8 mouse cellular contexts compared by ENCODE assay signal in genomic region chrX:155144718-155145117, GRCm38 (mm10). TPM values are rescaled to one million over a fixed set of nuclear protein-coding genes. Genes with fewer than 3 reads are reported as not detected.
DNase-seq lines count a peak whose midpoint lies in the region; ATAC-seq and TF ChIP-seq lines count a peak whose summit lies in the region.

No protein-coding gene starts in this region.

- no peak overlapping the region for H3K4me2 ChIP-seq in kidney, postnatal 0 days (ENCODE audit: low read length)
- H3K4me2 ChIP-seq in liver, postnatal 0 days (ENCODE audit: low read depth, low read length): no peak overlapping the region
- no peak overlapping the region for H3K4me2 ChIP-seq in hindbrain, embryonic 16.5 days (ENCODE audit: low read length)

- H3K27me3 ChIP-seq in C2C12 (ENCODE audit: control insufficient read depth, insufficient read depth, insufficient read length) (no peaks in the 10 kb centered on the region), ES-Bruce4 (ENCODE audit: control insufficient read depth, insufficient read depth, low read length, poor library complexity, severe bottlenecking) (no peaks in the 10 kb centered on the region)
- no peaks in the 10 kb centered on the region for H3K27me3 ChIP-seq in kidney, postnatal 0 days (ENCODE audit: insufficient read depth, low read length)
- H3K27me3 ChIP-seq in liver, postnatal 0 days (ENCODE audit: insufficient read depth, low read length): no peaks in the 10 kb centered on the region
- no peaks in the 10 kb centered on the region for H3K27me3 ChIP-seq in hindbrain, embryonic 16.5 days (replicated peaks; ENCODE audit: control insufficient read depth, insufficient read depth, low read length)

- H3K4me1 ChIP-seq in ES-Bruce4 (ENCODE audit: control insufficient read depth, insufficient read depth, low read length): no peaks in the 10 kb centered on the region
- H3K4me1 ChIP-seq in kidney, postnatal 0 days (replicated peaks; ENCODE audit: insufficient read depth, low read length): no peaks in the 10 kb centered on the region
- H3K4me1 ChIP-seq in liver, postnatal 0 days (ENCODE audit: insufficient read depth): no peaks in the 10 kb centered on the region
- H3K4me1 ChIP-seq in hindbrain, embryonic 16.5 days (ENCODE audit: control insufficient read depth, insufficient read depth, low read depth, low read length): no peaks in the 10 kb centered on the region

- no peaks in the 10 kb centered on the region for H3K9me3 ChIP-seq in ES-Bruce4 (replicated peaks; ENCODE audit: control insufficient read depth, insufficient read depth, low read length, poor library complexity, severe bottlenecking)
- no peaks in the 10 kb centered on the region for H3K9me3 ChIP-seq in kidney, postnatal 0 days (replicated peaks; ENCODE audit: low read length)
- H3K9me3 ChIP-seq in liver, postnatal 0 days (ENCODE audit: low read length): no peaks in the 10 kb centered on the region
- H3K9me3 ChIP-seq in hindbrain, embryonic 16.5 days (ENCODE audit: control insufficient read depth, low read length): no peaks in the 10 kb centered on the region

- ATAC-seq in kidney, postnatal 0 days (replicated peaks; ENCODE audit: low FRiP score, low read depth): peak; percentile 66; the same call in 1 of the 2 replicates
- ATAC-seq in liver, postnatal 0 days: peak; percentile 36; the same call in 1 of the 2 replicates
- ATAC-seq in hindbrain, embryonic 16.5 days: no peak

- WGBS in kidney, postnatal 0 days: 23% methylated on average over 3 of the region's 3 CpGs
- WGBS in liver, postnatal 0 days (ENCODE audit: insufficient replicate concordance): 11% methylated on average over 3 of the region's 3 CpGs
- WGBS in hindbrain, embryonic 16.5 days: 20% methylated on average over 3 of the region's 3 CpGs

- H3ac ChIP-seq in C2C12 (ENCODE audit: control insufficient read depth, insufficient read length, low read depth): no peak overlapping the region

- H3K36me3 ChIP-seq in C2C12 (ENCODE audit: control insufficient read depth, insufficient read depth) (no peaks in the 10 kb centered on the region), ES-Bruce4 (ENCODE audit: control insufficient read depth, insufficient read depth, low read length, poor library complexity, severe bottlenecking) (no peaks in the 10 kb centered on the region)
- H3K36me3 ChIP-seq in kidney, postnatal 0 days (ENCODE audit: insufficient read depth, low read length): no peaks in the 10 kb centered on the region
- H3K36me3 ChIP-seq in liver, postnatal 0 days (replicated peaks; ENCODE audit: insufficient read depth, low read length): no peaks in the 10 kb centered on the region
- H3K36me3 ChIP-seq in hindbrain, embryonic 16.5 days (ENCODE audit: control insufficient read depth, insufficient read depth, low read length): no peaks in the 10 kb centered on the region

- DNase-seq in cerebellum, adult 11-12 months: peak; percentile 7
- DNase-seq in gastrocnemius, adult 18-20 months (ENCODE audit: low spot score): peak; percentile 52
- DNase-seq in kidney, postnatal 0 days (ENCODE audit: low spot score): peak; percentile 67
- DNase-seq in liver, postnatal 0 days: peak; percentile 50
- peak; percentile 33 for DNase-seq in skeletal muscle tissue, adult 2 months (ENCODE audit: low read depth, low spot score)

- no peak overlapping the region for H3K27ac ChIP-seq in ES-Bruce4 (ENCODE audit: insufficient read depth, low read length)
- no peak overlapping the region for H3K27ac ChIP-seq in kidney, postnatal 0 days
- H3K27ac ChIP-seq in liver, postnatal 0 days (ENCODE audit: low read depth): no peak overlapping the region
- H3K27ac ChIP-seq in hindbrain, embryonic 16.5 days (ENCODE audit: low read depth, low read length): no peak overlapping the region

- no peaks in the 10 kb centered on the region for H3K79me2 ChIP-seq in C2C12 (ENCODE audit: control insufficient read depth, insufficient read depth)

- no peaks in the 10 kb centered on the region for H3K79me3 ChIP-seq in C2C12 (ENCODE audit: low read depth)

- peak; percentile 37 for TF ChIP-seq CTCF in C2C12 (IDR thresholded peaks at IDR 0.05; ENCODE audit: control insufficient read depth, insufficient read depth, insufficient read length)
- peak; percentile 23 for TF ChIP-seq CTCF in ES-Bruce4 (IDR thresholded peaks at IDR 0.05; ENCODE audit: low read depth, low read length)
- peak; percentile 69 for TF ChIP-seq CTCF in kidney, postnatal 0 days (IDR thresholded peaks at IDR 0.05; ENCODE audit: low read depth)
- TF ChIP-seq CTCF in liver, postnatal 0 days (IDR thresholded peaks at IDR 0.05; ENCODE audit: low read depth): peak; percentile 65

- TF ChIP-seq POLR2A in ES-Bruce4 (IDR thresholded peaks at IDR 0.05; ENCODE audit: insufficient read depth, low read length): no peak

- TF ChIP-seq EP300 in ES-Bruce4 (IDR thresholded peaks at IDR 0.05; ENCODE audit: insufficient read depth, low read depth, low read length): no peak
- no peak for TF ChIP-seq EP300 in liver, postnatal 0 days (IDR thresholded peaks at IDR 0.05; ENCODE audit: low read depth)

- no peak overlapping the region for H3K9ac ChIP-seq in ES-Bruce4 (ENCODE audit: low read depth, poor library complexity, severe bottlenecking)
- no peak overlapping the region for H3K9ac ChIP-seq in kidney, postnatal 0 days (ENCODE audit: low read depth, low read length)
- H3K9ac ChIP-seq in liver, postnatal 0 days (replicated peaks): no peak overlapping the region
- no peak overlapping the region for H3K9ac ChIP-seq in hindbrain, embryonic 16.5 days (ENCODE audit: low read depth, low read length)

- no peak overlapping the region for H3K4me3 ChIP-seq in C2C12 (ENCODE audit: insufficient read depth, poor library complexity, severe bottlenecking)
- H3K4me3 ChIP-seq in ES-Bruce4 (ENCODE audit: low read depth, low read length): no peak overlapping the region
- H3K4me3 ChIP-seq in kidney, postnatal 0 days (replicated peaks; ENCODE audit: low read depth, low read length): no peak overlapping the region
- no peak overlapping the region for H3K4me3 ChIP-seq in liver, postnatal 0 days (ENCODE audit: low read depth, low read length)
- H3K4me3 ChIP-seq in hindbrain, embryonic 16.5 days (ENCODE audit: low read length): no peak overlapping the region

TF ChIP-seq in C2C12, 6 proteins besides CTCF, POLR2A, EP300 and RAD21:
- TF ChIP-seq MAX (IDR thresholded peaks at IDR 0.05) (no peak), MYOG (IDR thresholded peaks at IDR 0.05; ENCODE audit: control insufficient read depth, extremely low read depth, insufficient read length) (no peak), USF1 (IDR thresholded peaks at IDR 0.05; ENCODE audit: low read depth) (no peak), FOSL1 (IDR thresholded peaks at IDR 0.05; ENCODE audit: insufficient read depth, low read length, poor library complexity, severe bottlenecking) (no peak), CEBPB (IDR thresholded peaks at IDR 0.05; ENCODE audit: low read depth) (no peak), MYOD1 (IDR thresholded peaks at IDR 0.05; ENCODE audit: control insufficient read depth, insufficient read length, low read depth) (no peak)
TF ChIP-seq in C2C12: peak in this region for 0.

RNA-seq across cellular contexts. Expression of gene Cldn34b2, which starts 16.5 kb away (rescaled TPM):
- polyA plus RNA-seq in C2C12 (2012; fragmentation: generic; extraction: Trizol): not detected
- not detected in 2 replicates for polyA plus RNA-seq in ES-Bruce4 (2011; ENCODE audit: insufficient read depth, insufficient read length, low read depth, missing spikeins)
- total RNA-seq in gastrocnemius, adult 18-20 months (2021): not detected
- polyA plus RNA-seq in kidney, postnatal 0 days (2015; fragmentation: Nextera tagmentation; extraction: Ambion mirVana): 0.17 TPM in 1 of 2 replicates, not detected in the other
- not detected in 2 replicates for polyA plus RNA-seq in liver, postnatal 0 days (2015; fragmentation: Nextera tagmentation; extraction: Ambion mirVana)
- polyA plus RNA-seq in hindbrain, embryonic 16.5 days (2015; fragmentation: Nextera tagmentation; extraction: Ambion mirVana): not detected in 2 replicates

RNA-seq across cellular contexts. Expression of gene Magea2, which starts 51.3 kb away (rescaled TPM):
- polyA plus RNA-seq in C2C12 (2012; fragmentation: generic; extraction: Trizol) (0.20 TPM), ES-Bruce4 (2011; ENCODE audit: insufficient read depth, insufficient read length, low read depth, missing spikeins) (not detected in 2 replicates)
- total RNA-seq in gastrocnemius, adult 18-20 months (2021): not detected
- polyA plus RNA-seq in kidney, postnatal 0 days (2015; fragmentation: Nextera tagmentation; extraction: Ambion mirVana): not detected in 2 replicates
- polyA plus RNA-seq in liver, postnatal 0 days (2015; fragmentation: Nextera tagmentation; extraction: Ambion mirVana): not detected in 2 replicates
- not detected in 2 replicates for polyA plus RNA-seq in hindbrain, embryonic 16.5 days (2015; fragmentation: Nextera tagmentation; extraction: Ambion mirVana)

RNA-seq across cellular contexts. Expression of gene Magea1, which starts 55.1 kb away (rescaled TPM):
- polyA plus RNA-seq in C2C12 (2012; fragmentation: generic; extraction: Trizol): not detected
- polyA plus RNA-seq in ES-Bruce4 (2011; ENCODE audit: insufficient read depth, insufficient read length, low read depth, missing spikeins): not detected in 2 replicates
- not detected for total RNA-seq in gastrocnemius, adult 18-20 months (2021)
- not detected in 2 replicates for polyA plus RNA-seq in kidney, postnatal 0 days (2015; fragmentation: Nextera tagmentation; extraction: Ambion mirVana)
- polyA plus RNA-seq in liver, postnatal 0 days (2015; fragmentation: Nextera tagmentation; extraction: Ambion mirVana): not detected in 2 replicates
- polyA plus RNA-seq in hindbrain, embryonic 16.5 days (2015; fragmentation: Nextera tagmentation; extraction: Ambion mirVana): not detected in 2 replicates

Comparison
In these comparisons a context has a peak if more than half of its experiments do, and no peak if none do; other contexts are left out.
1. DNase-seq: peak in every context shown above with its lines; median percentile 67 in kidney, postnatal 0 days; 52 in gastrocnemius, adult 18-20 months; 50 in liver, postnatal 0 days; 33 in skeletal muscle tissue, adult 2 months; 7 in cerebellum, adult 11-12 months.